Mouse (Mus musculus): Measurements from ENCODE around the gene Zfp384. TPM values are rescaled to one million over a fixed set of nuclear protein-coding genes. Genes with fewer than 3 reads are reported as not detected.

Zfp384 gene
- total and polyA plus RNA-seq, 2 experiments from 2014 or later, result 5.5 to 18.4 TPM

GRCm38 (mm10) chr6:125067571-125067995, 58.6 kb downstream of the Zfp384 start, which contains the start of gene Lpar5:
Gene Lpar5 (plus strand): TSS chr6:125067920.
- H3K9me3 ChIP-seq (replicated peaks; ENCODE audit: control insufficient read depth, low read length), result no peaks in the 10 kb centered on the region
- no peak within 1 kb of the TSS for H3K4me2 ChIP-seq (ENCODE audit: low read depth, low read length)
- H3K4me1 ChIP-seq (ENCODE audit: control insufficient read depth, insufficient read depth), result no peaks in the 10 kb centered on the region
- H3K27me3 ChIP-seq (ENCODE audit: control insufficient read depth, insufficient read depth, low read length), result no peaks in the 10 kb centered on the region
- DNase-seq (ENCODE audit: low spot score) (no peak), ATAC-seq (ENCODE audit: insufficient read depth, low read depth) (no peak)
- WGBS, result 51% methylated on average over 8 of the region's 8 CpGs
- no peak within 1 kb of the TSS for H3K9ac ChIP-seq (replicated peaks; ENCODE audit: low read depth, low read length)
- no peak within 1 kb of the TSS for H3K4me3 ChIP-seq (ENCODE audit: low read depth, low read length)
- TF ChIP-seq EP300 (IDR thresholded peaks at IDR 0.05; ENCODE audit: low read depth) (no peak), CTCF (IDR thresholded peaks at IDR 0.05; ENCODE audit: low read depth) (no peak)
- H3K36me3 ChIP-seq (replicated peaks; ENCODE audit: control insufficient read depth, insufficient read depth, low read length), result no peaks in the 10 kb centered on the region
- H3K27ac ChIP-seq (ENCODE audit: low read depth), result no peak within 1 kb of the TSS

GRCm38 (mm10) chr6:125071170-125071895, 62.4 kb downstream of the Zfp384 start:
- Histone ChIP-seq H3K27ac (ENCODE audit: low read depth) (no peak overlapping the region), H3K9me3 (replicated peaks; ENCODE audit: control insufficient read depth, low read length) (no peaks in the 10 kb centered on the region), H3K4me3 (ENCODE audit: low read depth, low read length) (no peak overlapping the region), H3K27me3 (ENCODE audit: control insufficient read depth, insufficient read depth, low read length) (no peaks in the 10 kb centered on the region), H3K4me2 (ENCODE audit: low read depth, low read length) (no peak overlapping the region; the same call in 1 of the 2 replicates), H3K9ac (replicated peaks; ENCODE audit: low read depth, low read length) (no peak overlapping the region), H3K36me3 (replicated peaks; ENCODE audit: control insufficient read depth, insufficient read depth, low read length) (no peaks in the 10 kb centered on the region), H3K4me1 (ENCODE audit: control insufficient read depth, insufficient read depth) (no peaks in the 10 kb centered on the region)
- TF ChIP-seq EP300 (IDR thresholded peaks at IDR 0.05; ENCODE audit: low read depth), result no peak
- TF ChIP-seq CTCF (IDR thresholded peaks at IDR 0.05; ENCODE audit: low read depth), result no peak
- 66% methylated on average over 18 of the region's 18 CpGs for WGBS
- ATAC-seq (ENCODE audit: insufficient read depth, low read depth) (no peak), DNase-seq (ENCODE audit: low spot score) (no peak)

GRCm38 (mm10) chr6:125071896-125072279, 62.9 kb downstream of the Zfp384 start:
- H3K36me3 ChIP-seq (replicated peaks; ENCODE audit: control insufficient read depth, insufficient read depth, low read length), result no peaks in the 10 kb centered on the region
- no peak for DNase-seq (ENCODE audit: low spot score)
- ATAC-seq (ENCODE audit: insufficient read depth, low read depth), result no peak
- H3K4me1 ChIP-seq (ENCODE audit: control insufficient read depth, insufficient read depth), result no peaks in the 10 kb centered on the region
- H3K9me3 ChIP-seq (replicated peaks; ENCODE audit: control insufficient read depth, low read length), result no peaks in the 10 kb centered on the region
- H3K9ac ChIP-seq (replicated peaks; ENCODE audit: low read depth, low read length), result no peak overlapping the region
- H3K4me3 ChIP-seq (ENCODE audit: low read depth, low read length), result no peak overlapping the region
- TF ChIP-seq EP300 (IDR thresholded peaks at IDR 0.05; ENCODE audit: low read depth) (no peak), CTCF (IDR thresholded peaks at IDR 0.05; ENCODE audit: low read depth) (no peak)
- no peak overlapping the region; the same call in 1 of the 2 replicates for H3K4me2 ChIP-seq (ENCODE audit: low read depth, low read length)
- no peak overlapping the region for H3K27ac ChIP-seq (ENCODE audit: low read depth)
- no peaks in the 10 kb centered on the region for H3K27me3 ChIP-seq (ENCODE audit: control insufficient read depth, insufficient read depth, low read length)
- 25% methylated on average over 2 of the region's 2 CpGs for WGBS

- TF ChIP-seq EP300 (IDR thresholded peaks at IDR 0.05; ENCODE audit: low read depth), result no peak
- Histone ChIP-seq H3K4me2 (ENCODE audit: low read depth, low read length) (no peak overlapping the region), H3K4me3 (ENCODE audit: low read depth, low read length) (no peak overlapping the region), H3K9me3 (replicated peaks; ENCODE audit: control insufficient read depth, low read length) (no peaks in the 10 kb centered on the region), H3K9ac (replicated peaks; ENCODE audit: low read depth, low read length) (no peak overlapping the region), H3K27me3 (ENCODE audit: control insufficient read depth, insufficient read depth, low read length) (no peaks in the 10 kb centered on the region), H3K27ac (ENCODE audit: low read depth) (no peak overlapping the region), H3K36me3 (replicated peaks; ENCODE audit: control insufficient read depth, insufficient read depth, low read length) (no peaks in the 10 kb centered on the region), H3K4me1 (ENCODE audit: control insufficient read depth, insufficient read depth) (no peaks in the 10 kb centered on the region)
- DNase-seq (ENCODE audit: low spot score) (no peak), ATAC-seq (ENCODE audit: insufficient read depth, low read depth) (no peak)
- WGBS, result 58% methylated on average over 8 of the region's 8 CpGs
These were observed 64.9 kb downstream of the Zfp384 start for GRCm38 (mm10) chr6:125073825-125074224.

GRCm38 (mm10) chr6:125081394-125081793, 72.4 kb downstream of the Zfp384 start:
- Histone ChIP-seq H3K27ac (ENCODE audit: low read depth) (0 out of 2 replicates have a peak overlapping the region, but pooled peaks have one; percentile 15), H3K27me3 (ENCODE audit: control insufficient read depth, insufficient read depth, low read length) (no peaks in the 10 kb centered on the region), H3K4me2 (ENCODE audit: low read depth, low read length) (peak overlapping the region; percentile 62), H3K4me3 (ENCODE audit: low read depth, low read length) (peak overlapping the region; percentile 40), H3K9me3 (replicated peaks; ENCODE audit: control insufficient read depth, low read length) (no peaks in the 10 kb centered on the region), H3K4me1 (ENCODE audit: control insufficient read depth, insufficient read depth) (no peaks in the 10 kb centered on the region), H3K9ac (replicated peaks; ENCODE audit: low read depth, low read length) (no peak overlapping the region), H3K36me3 (replicated peaks; ENCODE audit: control insufficient read depth, insufficient read depth, low read length) (no peaks in the 10 kb centered on the region)
- DNase-seq (ENCODE audit: low spot score), result no peak
- ATAC-seq (ENCODE audit: insufficient read depth, low read depth), result no peak; the same call in 1 of the 2 replicates
- TF ChIP-seq CTCF (IDR thresholded peaks at IDR 0.05; ENCODE audit: low read depth) (no peak), EP300 (IDR thresholded peaks at IDR 0.05; ENCODE audit: low read depth) (no peak)
- 24% methylated on average over 25 of the region's 25 CpGs for WGBS

Measured in heart, postnatal 0 days (tissue).